Mouse (Mus musculus) hindbrain, embryonic 16.5 days (tissue): Measurements from ENCODE around the gene Casp8. TPM values are rescaled to one million over a fixed set of nuclear protein-coding genes. Genes with fewer than 3 reads are reported as not detected.
"Not testable (repeated sequence)": the region's sequence is repeated elsewhere in the genome, so short reads cannot be mapped to it uniquely, and the experiment has no call there.

Experiments used
- ATAC-seq: fragments of 200-750 bp; cut with Nextera tagmentation; 2 replicates; pipeline ENCODE4 v1.8.0; 2017; ENCODE audit warnings: moderate TSS enrichment, moderate library complexity
- H3K27ac ChIP-seq: fragments of 300-500 bp; sonication (generic); 2 replicates; pipeline ENCODE4 v1.5.1; 2014; ENCODE audit warnings: low read depth, mild to moderate bottlenecking, control low read depth, low read length, moderate library complexity
- H3K27me3 ChIP-seq: fragments of 300-500 bp; sonication (generic); replicated peaks from 2 replicates; pipeline ENCODE4 v1.6.1; 2014; ENCODE audit warnings: low read length; ENCODE audit not compliant: control insufficient read depth, insufficient read depth
- H3K36me3 ChIP-seq: fragments of 300-500 bp; sonication (generic); 2 replicates; pipeline ENCODE4 v1.6.1; 2014; ENCODE audit warnings: mild to moderate bottlenecking, low read length, moderate library complexity, mixed read lengths; ENCODE audit not compliant: control insufficient read depth, insufficient read depth
- H3K4me1 ChIP-seq: fragments of 300-500 bp; sonication (generic); 2 replicates; pipeline ENCODE4 v1.6.1; 2014; ENCODE audit warnings: low read depth, low read length; ENCODE audit not compliant: control insufficient read depth, insufficient read depth
- H3K4me2 ChIP-seq: fragments of 300-500 bp; sonication (generic); 2 replicates; pipeline ENCODE4 v1.6.1; 2014; ENCODE audit warnings: mild to moderate bottlenecking, low read length, control low read depth, moderate library complexity
- H3K4me3 ChIP-seq: fragments of 300-500 bp; sonication (generic); 2 replicates; pipeline ENCODE4 v1.5.1; 2014; ENCODE audit warnings: mild to moderate bottlenecking, low read length, control low read depth, moderate library complexity
- H3K9ac ChIP-seq: fragments of 300-500 bp; sonication (generic); 2 replicates; pipeline ENCODE4 v1.6.1; 2014; ENCODE audit warnings: low read depth, mild to moderate bottlenecking, control low read depth, low read length, moderate library complexity
- H3K9me3 ChIP-seq: fragments of 300-500 bp; sonication (generic); 2 replicates; pipeline ENCODE4 v1.6.1; 2014; ENCODE audit warnings: mild to moderate bottlenecking, low read length, moderate library complexity; ENCODE audit not compliant: control insufficient read depth
- WGBS: fragments of 180-500 bp; shearing (Covaris S2); extraction: QIAGEN DNeasy Blood & Tissue Kit; methylation state at CpG from one replicate; pipeline ENCODE4 v1.1.7; 2014; 5-methylcytosine and 5-hydroxymethylcytosine counted together
- polyA plus RNA-seq: library from polyadenylated mRNA; unstranded; fragments of >200 nt; fragmentation: Nextera tagmentation; extraction: Ambion mirVana; gene quantifications from 2 replicates; pipeline ENCODE4 v1.2.1, GENCODE M21; 2015

The Casp8 gene
- polyA plus RNA-seq, 1 experiment from 2014 or later, result 6.2 TPM

GRCm38 (mm10) chr1:58796059-58796363 is 837 bp downstream of the Casp8 start:
- Histone ChIP-seq H3K9me3 (0 out of 2 replicates have a peak, but pooled peaks cover 2% of the 10 kb centered on the region), H3K36me3 (no peaks in the 10 kb centered on the region), H3K9ac (peak overlapping the region; percentile 64), H3K27me3 (no peaks in the 10 kb centered on the region; the same call in none of the 2 replicates), H3K4me1 (peaks cover 7% of the 10 kb centered on the region), H3K4me2 (peak overlapping the region; percentile 93), H3K4me3 (peak overlapping the region; percentile 56), H3K27ac (no peak overlapping the region)
- ATAC-seq, result no peak
- WGBS, result 11% methylated on average over 3 of the region's 3 CpGs

GRCm38 (mm10) chr1:58796853-58797252 is 1.7 kb downstream of the Casp8 start:
- Histone ChIP-seq H3K9ac (no peak overlapping the region), H3K4me3 (no peak overlapping the region), H3K9me3 (0 out of 2 replicates have a peak, but pooled peaks cover 2% of the 10 kb centered on the region), H3K27ac (no peak overlapping the region), H3K27me3 (no peaks in the 10 kb centered on the region; the same call in none of the 2 replicates), H3K4me1 (peaks cover 7% of the 10 kb centered on the region), H3K36me3 (no peaks in the 10 kb centered on the region), H3K4me2 (no peak overlapping the region)
- 86% methylated on average over 4 of the region's 4 CpGs for WGBS
- no peak for ATAC-seq

GRCm38 (mm10) chr1:58797370-58797769 is 2.2 kb downstream of the Casp8 start:
- Histone ChIP-seq H3K27ac (no peak overlapping the region), H3K4me1 (peaks cover 7% of the 10 kb centered on the region), H3K4me2 (no peak overlapping the region), H3K27me3 (no peaks in the 10 kb centered on the region; the same call in none of the 2 replicates), H3K9me3 (0 out of 2 replicates have a peak, but pooled peaks cover 2% of the 10 kb centered on the region), H3K36me3 (no peaks in the 10 kb centered on the region), H3K4me3 (no peak overlapping the region), H3K9ac (no peak overlapping the region)
- ATAC-seq, result no peak
- 85% methylated on average over 2 of the region's 2 CpGs for WGBS

DNA sequence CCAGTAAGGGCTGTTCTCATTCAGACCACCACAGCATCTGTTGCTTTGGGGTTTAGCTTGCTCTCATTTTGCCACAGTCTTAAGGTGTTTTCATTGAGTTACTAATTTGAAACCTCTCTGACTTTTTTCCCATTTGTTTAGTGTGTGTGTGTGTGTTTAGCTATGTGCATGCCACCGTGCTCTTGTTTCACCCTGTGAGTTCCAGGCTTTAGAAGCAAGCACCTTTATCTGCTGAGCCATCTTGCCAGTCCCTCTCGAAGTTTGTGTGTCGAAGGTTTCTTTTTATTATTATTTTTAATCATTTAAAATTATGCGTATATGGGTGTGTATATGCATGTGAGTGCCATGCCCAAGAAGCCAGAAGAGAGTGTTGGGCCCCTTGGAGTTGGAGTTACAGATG is 3.7 kb downstream of the Casp8 start:
- H3K4me1 ChIP-seq, result peaks cover 7% of the 10 kb centered on the region
- H3K9ac ChIP-seq, result no peak overlapping the region
- WGBS, result 97% methylated on average over 4 of the region's 4 CpGs
- H3K4me3 ChIP-seq, result no peak overlapping the region
- ATAC-seq, result no peak
- no peaks in the 10 kb centered on the region; the same call in none of the 2 replicates for H3K27me3 ChIP-seq
- no peak overlapping the region for H3K4me2 ChIP-seq
- H3K27ac ChIP-seq, result no peak overlapping the region
- H3K36me3 ChIP-seq, result no peaks in the 10 kb centered on the region
- H3K9me3 ChIP-seq, result 0 out of 2 replicates have a peak, but pooled peaks cover 2% of the 10 kb centered on the region

- H3K4me2 ChIP-seq, H3K27me3 ChIP-seq, H3K36me3 ChIP-seq, ATAC-seq, H3K9me3 ChIP-seq, H3K4me1 ChIP-seq, H3K9ac ChIP-seq, H3K27ac ChIP-seq, H3K4me3 ChIP-seq: not testable (repeated sequence)
- 75% methylated on average over 7 of the region's 7 CpGs for WGBS
Observed at GRCm38 (mm10) chr1:58800644-58801043, 5.5 kb downstream of the Casp8 start.

DNA sequence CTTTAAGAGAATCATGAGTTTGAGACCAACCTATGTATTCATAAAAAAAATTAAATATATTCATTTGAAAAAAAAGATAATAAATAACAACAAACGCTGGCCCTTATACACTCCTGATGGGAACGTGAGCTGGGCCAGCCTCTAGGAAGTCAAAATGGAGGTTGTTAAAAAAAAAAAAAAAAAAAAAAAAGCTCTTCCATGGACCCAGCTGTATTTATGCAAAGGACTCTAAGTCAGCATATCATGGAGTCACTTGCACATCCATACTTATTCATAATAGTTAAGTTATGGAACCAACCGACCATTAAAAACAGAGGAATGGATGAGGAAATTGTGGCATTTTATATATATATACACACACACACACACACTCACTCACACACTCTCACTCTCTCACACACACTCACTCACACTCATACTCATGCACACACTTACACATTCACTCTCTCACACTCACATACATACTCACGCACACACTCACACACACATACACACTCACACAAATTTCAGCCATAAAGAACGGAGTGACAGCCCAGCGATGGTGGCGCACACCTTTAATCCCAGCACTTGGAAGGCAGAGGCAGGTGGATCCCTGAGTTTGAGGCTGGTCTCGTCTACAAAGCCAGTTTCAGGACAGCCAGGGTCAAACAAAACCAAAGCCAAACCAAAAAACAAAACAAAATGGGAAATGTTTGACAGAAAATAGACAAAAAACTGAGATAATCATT is 6.5 kb downstream of the Casp8 start:
- no peaks in the 10 kb centered on the region for H3K27me3 ChIP-seq
- 93% methylated on average over 8 of the region's 8 CpGs for WGBS

GRCm38 (mm10) chr1:58802322-58803273 is 7.4 kb downstream of the Casp8 start:
- H3K4me1 ChIP-seq, result no peaks in the 10 kb centered on the region
- WGBS, result 76% methylated on average over 18 of the region's 18 CpGs

More for the DNA sequence above, 6.5 kb downstream of the Casp8 start:
- Histone ChIP-seq H3K4me2 (no peak overlapping the region), H3K27ac (no peak overlapping the region), H3K9ac (no peak overlapping the region), H3K36me3 (no peaks in the 10 kb centered on the region), H3K4me1 (no peaks in the 10 kb centered on the region), H3K9me3 (0 out of 2 replicates have a peak, but pooled peaks cover 2% of the 10 kb centered on the region), H3K4me3 (no peak overlapping the region)
- no peak for ATAC-seq

DNA sequence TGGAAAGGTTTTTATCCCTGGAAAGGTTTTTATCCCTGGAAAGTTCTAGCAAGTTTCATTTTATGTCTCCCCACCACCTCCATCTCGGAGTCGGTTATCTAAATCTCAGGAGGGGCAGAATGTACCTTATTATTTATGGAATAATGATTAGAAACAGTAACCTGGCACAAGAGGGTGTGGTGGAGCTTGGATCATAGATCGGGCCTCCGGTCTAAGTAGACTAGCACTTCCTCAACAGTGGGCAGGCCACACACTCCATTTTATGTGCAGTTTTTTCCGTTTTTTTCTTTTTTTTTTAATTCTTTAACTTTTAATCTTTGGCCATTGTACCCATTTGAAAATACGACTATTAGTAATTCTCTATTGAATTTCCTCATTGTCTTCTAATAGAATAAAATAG is 8.4 kb downstream of the Casp8 start:
- Histone ChIP-seq H3K36me3 (no peaks in the 10 kb centered on the region), H3K4me3 (no peak overlapping the region), H3K9me3 (0 out of 2 replicates have a peak, but pooled peaks cover 2% of the 10 kb centered on the region), H3K4me2 (no peak overlapping the region), H3K9ac (no peak overlapping the region), H3K27me3 (no peaks in the 10 kb centered on the region), H3K27ac (no peak overlapping the region), H3K4me1 (no peaks in the 10 kb centered on the region)
- 89% methylated on average over 6 of the region's 6 CpGs for WGBS
- no peak for ATAC-seq

More at GRCm38 (mm10) chr1:58802322-58803273, 7.4 kb downstream of the Casp8 start:
- no peaks in the 10 kb centered on the region for H3K27me3 ChIP-seq
- H3K9ac ChIP-seq, result no peak overlapping the region
- no peak overlapping the region for H3K4me2 ChIP-seq
- no peak overlapping the region for H3K27ac ChIP-seq
- H3K4me3 ChIP-seq, result no peak overlapping the region
- H3K9me3 ChIP-seq, result 0 out of 2 replicates have a peak, but pooled peaks cover 2% of the 10 kb centered on the region
- H3K36me3 ChIP-seq, result no peaks in the 10 kb centered on the region
- ATAC-seq, result no peak

DNA sequence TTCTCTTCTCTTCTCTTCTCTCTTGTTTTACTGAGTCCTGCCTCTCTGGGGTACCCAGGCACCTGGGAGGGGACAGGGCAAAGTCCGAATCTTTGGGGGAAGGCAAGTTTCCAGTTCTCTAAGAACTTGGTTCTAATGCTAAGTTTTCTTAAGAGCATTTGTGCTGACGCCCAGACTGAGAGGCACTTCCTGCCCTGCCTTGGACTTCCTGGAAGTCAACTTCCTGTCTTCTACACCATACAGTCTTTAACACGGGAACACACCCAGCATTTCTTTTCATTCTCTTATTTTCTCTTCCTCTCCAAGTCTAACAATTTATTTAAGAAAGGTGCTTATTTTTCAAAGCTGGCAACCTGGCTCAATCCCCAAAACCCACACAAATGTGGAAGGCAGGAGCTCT is 11.5 kb downstream of the Casp8 start:
- no peak overlapping the region for H3K9ac ChIP-seq
- H3K9me3 ChIP-seq, result no peaks in the 10 kb centered on the region
- H3K4me1 ChIP-seq, result no peaks in the 10 kb centered on the region
- H3K27me3 ChIP-seq, result no peaks in the 10 kb centered on the region
- no peak for ATAC-seq
- H3K27ac ChIP-seq, result no peak overlapping the region
- 83% methylated on average over 3 of the region's 3 CpGs for WGBS
- no peaks in the 10 kb centered on the region for H3K36me3 ChIP-seq
- no peak overlapping the region for H3K4me2 ChIP-seq
- H3K4me3 ChIP-seq, result no peak overlapping the region
